In genomic region chr4:43980236-43980635, GRCm38 (mm10) we compare ENCODE assay signal across 32 mouse cellular contexts. TPM values are rescaled to one million over a fixed set of nuclear protein-coding genes. Genes with fewer than 3 reads are reported as not detected.
DNase-seq lines count a peak whose midpoint lies in the region; ATAC-seq lines count a peak whose summit lies in the region.
"Had no signal": no experiment of that assay in that cellular context is flagged by ENCODE, and none has a peak within 500 bp of the region (broad histone marks: within the 10 kb centered on the region; RNA-seq: fewer than 3 reads in every experiment).

No protein-coding gene starts in this region.

- no peaks in the 10 kb centered on the region for H3K36me3 ChIP-seq in forebrain, embryonic 16.5 days (ENCODE audit: control insufficient read depth, insufficient read depth)
- no peaks in the 10 kb centered on the region for H3K36me3 ChIP-seq in forebrain, embryonic 11.5 days (ENCODE audit: control insufficient read depth, insufficient read depth, low read length)
- peaks cover 7% of the 10 kb centered on the region; the same call in 1 of the 2 replicates for H3K36me3 ChIP-seq in limb, embryonic 13.5 days
- H3K36me3 ChIP-seq in limb, embryonic 10.5 days: no peaks in the 10 kb centered on the region
- H3K36me3 ChIP-seq in embryonic facial prominence, embryonic 14.5 days (ENCODE audit: control insufficient read depth, insufficient read depth, low read length): no peaks in the 10 kb centered on the region
- no peaks in the 10 kb centered on the region for H3K36me3 ChIP-seq in embryonic facial prominence, embryonic 15.5 days
- H3K36me3 ChIP-seq: midbrain, embryonic 13.5 days; neural tube, embryonic 15.5 days had no signal

- peak overlapping the region; percentile 39; the same call in 1 of the 2 replicates for H3K27ac ChIP-seq in forebrain, embryonic 16.5 days (ENCODE audit: low read length)
- H3K27ac ChIP-seq in forebrain, embryonic 11.5 days (ENCODE audit: low read depth, low read length): no peak overlapping the region
- peak overlapping the region; percentile 1; the same call in 1 of the 2 replicates for H3K27ac ChIP-seq in limb, embryonic 13.5 days
- H3K27ac ChIP-seq in limb, embryonic 10.5 days: no peak overlapping the region
- H3K27ac ChIP-seq in embryonic facial prominence, embryonic 14.5 days (replicated peaks; ENCODE audit: low read depth, low read length): peak overlapping the region; percentile 65; the same call in 1 of the 2 replicates
- H3K27ac ChIP-seq in embryonic facial prominence, embryonic 15.5 days (replicated peaks): 0 out of 2 replicates have a peak overlapping the region, but pooled peaks have one; percentile 18
- H3K27ac ChIP-seq: gastrocnemius, adult 2 months; heart, embryonic 13.5 days; hindbrain, embryonic 14.5 days; layer of hippocampus, adult 2 months; macrophage; midbrain, embryonic 13.5 days had no signal

- H3K9me3 ChIP-seq in forebrain, embryonic 16.5 days (ENCODE audit: control insufficient read depth, low read length): no peaks in the 10 kb centered on the region
- H3K9me3 ChIP-seq in forebrain, embryonic 11.5 days (ENCODE audit: control insufficient read depth, low read length): no peaks in the 10 kb centered on the region
- no peaks in the 10 kb centered on the region for H3K9me3 ChIP-seq in limb, embryonic 13.5 days
- no peaks in the 10 kb centered on the region for H3K9me3 ChIP-seq in limb, embryonic 10.5 days (replicated peaks)
- no peaks in the 10 kb centered on the region for H3K9me3 ChIP-seq in embryonic facial prominence, embryonic 14.5 days (ENCODE audit: control insufficient read depth, low read length)
- no peaks in the 10 kb centered on the region for H3K9me3 ChIP-seq in embryonic facial prominence, embryonic 15.5 days (replicated peaks)
- H3K9me3 ChIP-seq: heart, embryonic 13.5 days; midbrain, embryonic 13.5 days; neural tube, embryonic 15.5 days had no signal

- no peak overlapping the region for H3K4me2 ChIP-seq in forebrain, embryonic 16.5 days (ENCODE audit: low read length)
- no peak overlapping the region for H3K4me2 ChIP-seq in forebrain, embryonic 11.5 days (ENCODE audit: low read depth, low read length, severe bottlenecking)
- no peak overlapping the region for H3K4me2 ChIP-seq in limb, embryonic 13.5 days (replicated peaks)
- H3K4me2 ChIP-seq in embryonic facial prominence, embryonic 14.5 days (ENCODE audit: low read depth, low read length): no peak overlapping the region
- no peak overlapping the region for H3K4me2 ChIP-seq in embryonic facial prominence, embryonic 15.5 days (replicated peaks)
- H3K4me2 ChIP-seq: heart, embryonic 13.5 days; hindbrain, embryonic 14.5 days; midbrain, embryonic 13.5 days; neural tube, embryonic 15.5 days had no signal

- no peak overlapping the region for H3K9ac ChIP-seq in forebrain, embryonic 16.5 days (replicated peaks; ENCODE audit: low read depth, low read length)
- H3K9ac ChIP-seq in forebrain, embryonic 11.5 days (ENCODE audit: low read length): no peak overlapping the region
- no peak overlapping the region for H3K9ac ChIP-seq in limb, embryonic 13.5 days
- no peak overlapping the region for H3K9ac ChIP-seq in embryonic facial prominence, embryonic 14.5 days (ENCODE audit: low read depth, low read length)
- H3K9ac ChIP-seq in embryonic facial prominence, embryonic 15.5 days: no peak overlapping the region
- H3K9ac ChIP-seq: heart, embryonic 13.5 days; hindbrain, embryonic 14.5 days; midbrain, embryonic 13.5 days; neural tube, embryonic 15.5 days had no signal

- 76% methylated on average over 4 of the region's 4 CpGs for WGBS in forebrain, embryonic 16.5 days
- WGBS in forebrain, embryonic 11.5 days: 91% methylated on average over 4 of the region's 4 CpGs
- WGBS in limb, embryonic 13.5 days: 83% methylated on average over 4 of the region's 4 CpGs
- 85% methylated on average over 4 of the region's 4 CpGs for WGBS in limb, embryonic 10.5 days
- 75% methylated on average over 4 of the region's 4 CpGs for WGBS in embryonic facial prominence, embryonic 14.5 days
- WGBS in embryonic facial prominence, embryonic 15.5 days: 86% methylated on average over 4 of the region's 4 CpGs

- no peak for ATAC-seq in forebrain, embryonic 16.5 days
- no peak for ATAC-seq in forebrain, embryonic 11.5 days (replicated peaks; ENCODE audit: low FRiP score)
- no peak for ATAC-seq in limb, embryonic 13.5 days (ENCODE audit: low FRiP score, low read depth)
- no peak for ATAC-seq in embryonic facial prominence, embryonic 14.5 days (ENCODE audit: low read depth)
- no peak for ATAC-seq in embryonic facial prominence, embryonic 15.5 days (ENCODE audit: insufficient number of reproducible peaks, low FRiP score, low TSS enrichment, low read depth)
- ATAC-seq: lung, postnatal 0 days; midbrain, embryonic 13.5 days had no signal

- H3K4me3 ChIP-seq in forebrain, embryonic 16.5 days (replicated peaks; ENCODE audit: low read length): no peak overlapping the region
- H3K4me3 ChIP-seq in forebrain, embryonic 11.5 days (ENCODE audit: low read depth, low read length): no peak overlapping the region
- H3K4me3 ChIP-seq in limb, embryonic 13.5 days: no peak overlapping the region
- H3K4me3 ChIP-seq in limb, embryonic 10.5 days: no peak overlapping the region
- H3K4me3 ChIP-seq in embryonic facial prominence, embryonic 14.5 days (ENCODE audit: low read depth, low read length): no peak overlapping the region
- no peak overlapping the region for H3K4me3 ChIP-seq in embryonic facial prominence, embryonic 15.5 days (replicated peaks)
- H3K4me3 ChIP-seq: gastrocnemius, adult 2 months; heart, embryonic 13.5 days; layer of hippocampus, adult 2 months; midbrain, embryonic 13.5 days; neural tube, embryonic 15.5 days had no signal

- DNase-seq in forebrain, embryonic 11.5 days (ENCODE audit: low spot score): no peak
- no peak for DNase-seq in limb, embryonic 10.5 days (ENCODE audit: low spot score)
- no peak for DNase-seq in embryonic facial prominence, embryonic 14.5 days (ENCODE audit: low spot score)
- no peak for DNase-seq in left cerebral cortex, adult 18-20 months (ENCODE audit: low spot score in 2 of 2)
- DNase-seq: B cell, adult 2 months; embryo, embryonic 11 days; retina, postnatal 1 day; thymus, postnatal 4 days had no signal

- H3K27me3 ChIP-seq in forebrain, embryonic 16.5 days (replicated peaks; ENCODE audit: control insufficient read depth, insufficient read depth, low read length): no peaks in the 10 kb centered on the region
- H3K27me3 ChIP-seq in forebrain, embryonic 11.5 days (ENCODE audit: control insufficient read depth, insufficient read depth, low read length): peaks cover 3% of the 10 kb centered on the region; the same call in 1 of the 2 replicates
- H3K27me3 ChIP-seq in limb, embryonic 13.5 days: no peaks in the 10 kb centered on the region
- H3K27me3 ChIP-seq in limb, embryonic 10.5 days (ENCODE audit: low read depth, poor library complexity, severe bottlenecking): 0 out of 2 replicates have a peak, but pooled peaks cover 9% of the 10 kb centered on the region
- H3K27me3 ChIP-seq in embryonic facial prominence, embryonic 14.5 days (replicated peaks; ENCODE audit: control insufficient read depth, insufficient read depth, low read length): no peaks in the 10 kb centered on the region
- no peaks in the 10 kb centered on the region for H3K27me3 ChIP-seq in embryonic facial prominence, embryonic 15.5 days
- H3K27me3 ChIP-seq: neural tube, embryonic 15.5 days had no signal

- H3K4me1 ChIP-seq in forebrain, embryonic 16.5 days (replicated peaks; ENCODE audit: control insufficient read depth, insufficient read depth, low read length): peaks cover 24% of the 10 kb centered on the region
- peaks cover 7% of the 10 kb centered on the region; the same call in 1 of the 2 replicates for H3K4me1 ChIP-seq in forebrain, embryonic 11.5 days (replicated peaks; ENCODE audit: control insufficient read depth, insufficient read depth, low read length)
- peaks cover 34% of the 10 kb centered on the region for H3K4me1 ChIP-seq in limb, embryonic 13.5 days
- H3K4me1 ChIP-seq in limb, embryonic 10.5 days: peaks cover 22% of the 10 kb centered on the region
- peaks cover 20% of the 10 kb centered on the region for H3K4me1 ChIP-seq in embryonic facial prominence, embryonic 14.5 days (ENCODE audit: control insufficient read depth, insufficient read depth, low read length)
- H3K4me1 ChIP-seq in embryonic facial prominence, embryonic 15.5 days: peaks cover 36% of the 10 kb centered on the region

RNA-seq across cellular contexts. Expression of gene Ccin, which starts 3.0 kb away (rescaled TPM):
- not detected in 2 replicates for polyA plus RNA-seq in forebrain, embryonic 16.5 days (2015; fragmentation: Nextera tagmentation; extraction: Ambion mirVana)
- polyA plus RNA-seq in forebrain, embryonic 11.5 days (2014; fragmentation: Nextera tagmentation; extraction: Ambion mirVana): not detected in 2 replicates
- polyA plus RNA-seq in limb, embryonic 13.5 days (2015; fragmentation: Nextera tagmentation; extraction: Ambion mirVana): not detected in 2 replicates
- polyA plus RNA-seq in limb, embryonic 10.5 days (2016; fragmentation: Nextera tagmentation; extraction: Ambion mirVana): not detected in 2 replicates
- not detected in 2 replicates for polyA plus RNA-seq in embryonic facial prominence, embryonic 14.5 days (2014; fragmentation: Nextera tagmentation; extraction: Ambion mirVana)
- not detected in 2 replicates for polyA plus RNA-seq in embryonic facial prominence, embryonic 15.5 days (2015; fragmentation: Nextera tagmentation; extraction: Ambion mirVana)
- total RNA-seq in left cerebral cortex, adult 18-20 months (2021): not detected
- total RNA-seq: adrenal gland, adult 18-20 months; adrenal gland, postnatal 25 days; gastrocnemius, adult 2 months; granulocyte monocyte progenitor cell, adult 5-6 weeks; hematopoietic stem cell, adult 5-6 weeks; layer of hippocampus, adult 2 months; layer of hippocampus, postnatal 14 days; left cerebral cortex, adult 8-10 months; left cerebral cortex, postnatal 36 days; liver, adult 2 months; megakaryocyte-erythroid progenitor cell, adult 5-6 weeks had no signal
- polyA plus RNA-seq: heart, embryonic 13.5 days; kidney, embryonic 16.5 days; liver, adult 2 months; lung, postnatal 0 days; macrophage; midbrain, embryonic 13.5 days; neural tube, embryonic 15.5 days; small intestine, adult 2 months; stomach, embryonic 14.5 days; thymus, postnatal 0 days had no signal

RNA-seq across cellular contexts. Expression of gene Glipr2, which starts 23.0 kb away (rescaled TPM):
- 27.2 and 28.8 TPM in 2 replicates for polyA plus RNA-seq in forebrain, embryonic 16.5 days (2015; fragmentation: Nextera tagmentation; extraction: Ambion mirVana)
- 75.5 and 79.1 TPM in 2 replicates for polyA plus RNA-seq in forebrain, embryonic 11.5 days (2014; fragmentation: Nextera tagmentation; extraction: Ambion mirVana)
- polyA plus RNA-seq in limb, embryonic 13.5 days (2015; fragmentation: Nextera tagmentation; extraction: Ambion mirVana): 124 and 125 TPM in 2 replicates
- polyA plus RNA-seq in limb, embryonic 10.5 days (2016; fragmentation: Nextera tagmentation; extraction: Ambion mirVana): 30.1 and 44.7 TPM in 2 replicates
- polyA plus RNA-seq in embryonic facial prominence, embryonic 14.5 days (2014; fragmentation: Nextera tagmentation; extraction: Ambion mirVana): 121 and 129 TPM in 2 replicates
- 84.4 and 102 TPM in 2 replicates for polyA plus RNA-seq in embryonic facial prominence, embryonic 15.5 days (2015; fragmentation: Nextera tagmentation; extraction: Ambion mirVana)
- total RNA-seq in left cerebral cortex, adult 18-20 months (2021): 1 to 10 TPM; 3.1 to 4.1 TPM

RNA-seq across cellular contexts. Expression of gene Clta, which starts 24.0 kb away (rescaled TPM):
- polyA plus RNA-seq in forebrain, embryonic 16.5 days (2015; fragmentation: Nextera tagmentation; extraction: Ambion mirVana): 296 and 297 TPM in 2 replicates
- 211 and 223 TPM in 2 replicates for polyA plus RNA-seq in forebrain, embryonic 11.5 days (2014; fragmentation: Nextera tagmentation; extraction: Ambion mirVana)
- polyA plus RNA-seq in limb, embryonic 13.5 days (2015; fragmentation: Nextera tagmentation; extraction: Ambion mirVana): 246 and 261 TPM in 2 replicates
- 215 and 217 TPM in 2 replicates for polyA plus RNA-seq in limb, embryonic 10.5 days (2016; fragmentation: Nextera tagmentation; extraction: Ambion mirVana)
- 254 and 258 TPM in 2 replicates for polyA plus RNA-seq in embryonic facial prominence, embryonic 14.5 days (2014; fragmentation: Nextera tagmentation; extraction: Ambion mirVana)
- polyA plus RNA-seq in embryonic facial prominence, embryonic 15.5 days (2015; fragmentation: Nextera tagmentation; extraction: Ambion mirVana): 247 and 259 TPM in 2 replicates
- total RNA-seq in left cerebral cortex, adult 18-20 months (2021): 100 to 1,000 TPM; 291 to 294 TPM

Comparison
In these comparisons a context has a peak if more than half of its experiments do, and no peak if none do; other contexts are left out.
1. H3K27ac ChIP-seq: peak in forebrain, embryonic 16.5 days (single experiment), limb, embryonic 13.5 days (single experiment), embryonic facial prominence, embryonic 14.5 days (single experiment) and embryonic facial prominence, embryonic 15.5 days (single experiment); none in forebrain, embryonic 11.5 days (single experiment) and limb, embryonic 10.5 days (single experiment).